Mouse (Mus musculus): Measurements from ENCODE around the gene Gm9837. TPM values are rescaled to one million over a fixed set of nuclear protein-coding genes. Genes with fewer than 3 reads are reported as not detected.
"Not testable (repeated sequence)": the region's sequence is repeated elsewhere in the genome, so short reads cannot be mapped to it uniquely, and the experiment has no call there.

Gene Gm9837
- total and polyA plus RNA-seq, 2 experiments: not detected

DNA sequence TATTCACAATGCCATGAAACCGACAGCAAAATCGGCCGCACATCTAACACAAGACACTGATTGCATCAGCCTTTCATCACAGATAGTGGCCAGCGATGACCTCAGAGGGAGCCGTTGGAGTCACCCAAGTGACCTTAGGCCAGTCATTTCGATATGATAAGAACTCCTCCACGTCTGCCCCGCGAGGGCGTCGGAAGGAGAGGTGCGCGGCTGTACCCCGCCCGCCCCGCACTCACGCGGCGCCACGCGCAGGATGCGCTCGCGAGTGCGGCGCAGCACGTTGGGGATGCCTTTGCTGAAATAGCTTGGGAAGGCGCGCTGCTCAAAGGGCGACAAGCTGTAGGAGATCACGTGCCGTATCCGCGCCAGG, 40.0 kb downstream of the Gm9837 start:
- WGBS: under 1% methylated on average over 34 of the region's 34 CpGs
- no peak for TF ChIP-seq CTCF (IDR thresholded peaks at IDR 0.05; ENCODE audit: low read depth, low read length)
- TF ChIP-seq POLR2A (IDR thresholded peaks at IDR 0.05; ENCODE audit: extremely low read depth, insufficient read depth, low read length): no peak
- peak; percentile 93 for DNase-seq (ENCODE audit: extremely low read depth, low read depth, low spot score)

DNA sequence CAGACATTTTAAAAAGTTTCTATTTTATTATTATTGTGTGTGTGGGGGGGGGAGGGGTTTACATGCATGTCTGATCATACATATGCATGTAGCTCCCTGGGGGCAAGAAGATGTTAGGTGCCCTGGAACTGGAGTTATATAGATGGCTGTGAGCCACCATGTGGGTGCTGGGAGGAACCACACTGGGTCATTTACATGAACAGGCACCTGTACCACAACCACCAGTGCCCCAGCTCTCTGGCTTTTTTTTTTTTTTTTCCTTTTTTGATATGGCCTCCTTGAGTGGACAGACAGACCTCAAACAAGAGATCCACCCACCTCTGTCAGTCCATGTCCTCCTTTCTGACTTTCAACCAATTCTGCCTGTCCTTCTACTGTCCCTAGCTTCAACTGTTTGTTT, 41.1 kb downstream of the Gm9837 start:
- Histone ChIP-seq H3K4me1 (ENCODE audit: control insufficient read depth, insufficient read depth, low read length) (peaks cover 28% of the 10 kb centered on the region), H3K79me2 (ENCODE audit: control insufficient read depth, insufficient read depth, low read length) (peaks cover 4% of the 10 kb centered on the region; the same call in 1 of the 2 replicates), H3K27me3 (ENCODE audit: control insufficient read depth, insufficient read depth, low read length) (no peaks in the 10 kb centered on the region), H3K4me3 (ENCODE audit: insufficient read depth, low read depth, low read length) (no peak overlapping the region), H3K9ac (ENCODE audit: low read depth, low read length) (peak overlapping the region; percentile 41; the same call in 1 of the 2 replicates), H3K36me3 (ENCODE audit: control insufficient read depth, insufficient read depth, low read length) (peaks cover 6% of the 10 kb centered on the region; the same call in 1 of the 2 replicates), H3K27ac (replicated peaks; ENCODE audit: insufficient read depth, low read depth, low read length) (peak overlapping the region; percentile 99)
- no peak for DNase-seq (ENCODE audit: extremely low read depth, low read depth, low spot score)
- TF ChIP-seq CTCF (IDR thresholded peaks at IDR 0.05; ENCODE audit: low read depth, low read length) (no peak), POLR2A (IDR thresholded peaks at IDR 0.05; ENCODE audit: extremely low read depth, insufficient read depth, low read length) (no peak)

More for the DNA sequence above, 40.0 kb downstream of the Gm9837 start:
- Histone ChIP-seq H3K79me2 (ENCODE audit: control insufficient read depth, insufficient read depth, low read length) (peaks cover 4% of the 10 kb centered on the region; the same call in 1 of the 2 replicates), H3K27ac (replicated peaks; ENCODE audit: insufficient read depth, low read depth, low read length) (peak overlapping the region; percentile 99), H3K27me3 (ENCODE audit: control insufficient read depth, insufficient read depth, low read length) (no peaks in the 10 kb centered on the region), H3K36me3 (ENCODE audit: control insufficient read depth, insufficient read depth, low read length) (peaks cover 6% of the 10 kb centered on the region; the same call in 1 of the 2 replicates), H3K9ac (ENCODE audit: low read depth, low read length) (peak overlapping the region; percentile 97), H3K4me1 (ENCODE audit: control insufficient read depth, insufficient read depth, low read length) (peaks cover 20% of the 10 kb centered on the region), H3K4me3 (ENCODE audit: insufficient read depth, low read depth, low read length) (peak overlapping the region; percentile 90)

GRCm38 (mm10) chr11:53428716-53429057, 41.6 kb downstream of the Gm9837 start:
- TF ChIP-seq CTCF (IDR thresholded peaks at IDR 0.05; ENCODE audit: low read depth, low read length) (no peak), POLR2A (IDR thresholded peaks at IDR 0.05; ENCODE audit: extremely low read depth, insufficient read depth, low read length) (no peak)
- no peak overlapping the region for H3K27ac ChIP-seq (replicated peaks; ENCODE audit: insufficient read depth, low read depth, low read length)
- H3K79me2 ChIP-seq (ENCODE audit: control insufficient read depth, insufficient read depth, low read length): peaks cover 4% of the 10 kb centered on the region; the same call in 1 of the 2 replicates
- H3K9ac ChIP-seq (ENCODE audit: low read depth, low read length): no peak overlapping the region
- WGBS: 91% methylated on average over 5 of the region's 5 CpGs
- H3K4me3 ChIP-seq (ENCODE audit: insufficient read depth, low read depth, low read length): no peak overlapping the region
- no peaks in the 10 kb centered on the region for H3K27me3 ChIP-seq (ENCODE audit: control insufficient read depth, insufficient read depth, low read length)
- peaks cover 31% of the 10 kb centered on the region for H3K4me1 ChIP-seq (ENCODE audit: control insufficient read depth, insufficient read depth, low read length)
- no peak for DNase-seq (ENCODE audit: extremely low read depth, low read depth, low spot score)
- peaks cover 6% of the 10 kb centered on the region; the same call in 1 of the 2 replicates for H3K36me3 ChIP-seq (ENCODE audit: control insufficient read depth, insufficient read depth, low read length)

DNA sequence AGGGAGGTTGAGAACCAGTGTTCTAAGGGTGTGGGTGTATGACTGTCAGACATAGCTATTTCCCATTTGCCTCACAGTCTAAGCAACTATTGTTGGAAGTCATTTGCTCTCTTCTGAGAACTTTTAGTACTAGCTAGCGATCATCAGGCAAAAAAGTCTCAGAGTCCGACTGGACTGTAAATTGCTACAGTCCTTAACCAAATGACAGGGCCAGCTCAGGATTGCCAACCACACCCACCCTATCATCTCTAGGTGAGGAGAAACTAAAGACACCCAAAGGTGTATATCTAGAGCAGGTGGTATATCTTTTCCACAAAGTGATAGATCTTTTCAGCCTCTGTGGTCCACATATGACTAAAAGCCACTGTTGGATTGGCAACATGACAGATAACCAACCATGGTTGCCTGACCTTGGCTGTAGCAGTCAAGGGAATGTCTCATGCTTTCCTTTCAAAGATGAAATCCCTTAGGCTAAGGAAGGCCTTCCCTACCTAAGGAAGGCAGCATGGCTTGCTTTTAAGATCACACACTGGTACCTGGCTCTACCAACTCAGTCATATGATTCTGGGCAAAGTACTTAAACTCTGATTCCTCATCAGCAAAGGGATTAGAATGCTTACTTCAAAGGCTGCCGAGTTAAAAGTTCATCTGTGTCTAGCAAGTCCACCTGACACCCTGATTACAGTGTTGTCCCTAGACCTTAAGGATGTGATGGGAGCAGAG, 42.1 kb downstream of the Gm9837 start:
- Histone ChIP-seq H3K79me2 (ENCODE audit: control insufficient read depth, insufficient read depth, low read length) (peaks cover 4% of the 10 kb centered on the region; the same call in 1 of the 2 replicates), H3K36me3 (ENCODE audit: control insufficient read depth, insufficient read depth, low read length) (peaks cover 6% of the 10 kb centered on the region; the same call in 1 of the 2 replicates), H3K4me3 (ENCODE audit: insufficient read depth, low read depth, low read length) (no peak overlapping the region), H3K9ac (ENCODE audit: low read depth, low read length) (no peak overlapping the region), H3K27me3 (ENCODE audit: control insufficient read depth, insufficient read depth, low read length) (no peaks in the 10 kb centered on the region), H3K27ac (replicated peaks; ENCODE audit: insufficient read depth, low read depth, low read length) (no peak overlapping the region), H3K4me1 (ENCODE audit: control insufficient read depth, insufficient read depth, low read length) (peaks cover 31% of the 10 kb centered on the region)
- TF ChIP-seq POLR2A (IDR thresholded peaks at IDR 0.05; ENCODE audit: extremely low read depth, insufficient read depth, low read length): no peak
- no peak for TF ChIP-seq CTCF (IDR thresholded peaks at IDR 0.05; ENCODE audit: low read depth, low read length)
- DNase-seq (ENCODE audit: extremely low read depth, low read depth, low spot score): peak; percentile 57
- 47% methylated on average over 3 of the region's 3 CpGs for WGBS

DNA sequence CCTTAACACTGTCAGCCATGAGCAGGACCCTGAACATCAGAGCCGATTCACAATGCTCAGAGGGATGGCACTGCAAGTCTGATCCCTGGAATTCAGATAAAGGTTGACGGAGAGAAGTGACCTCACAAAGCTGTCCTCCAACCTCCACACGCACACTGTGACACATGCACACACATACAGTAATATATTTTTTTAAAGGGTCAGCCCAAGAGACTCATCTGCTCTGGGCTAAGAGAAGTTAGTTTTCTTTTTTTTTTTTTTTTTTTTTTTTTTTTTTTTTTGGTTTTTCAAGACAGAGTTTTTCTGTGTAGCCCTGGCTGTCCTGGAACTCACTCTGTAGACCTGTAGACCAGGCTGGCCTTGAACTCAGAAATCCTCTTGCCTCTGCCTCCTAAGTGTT, 43.4 kb downstream of the Gm9837 start:
- H3K36me3 ChIP-seq (ENCODE audit: control insufficient read depth, insufficient read depth, low read length); H3K27me3 ChIP-seq (ENCODE audit: control insufficient read depth, insufficient read depth, low read length); H3K79me2 ChIP-seq (ENCODE audit: control insufficient read depth, insufficient read depth, low read length); H3K9ac ChIP-seq (ENCODE audit: low read depth, low read length); DNase-seq (ENCODE audit: extremely low read depth, low read depth, low spot score); H3K4me3 ChIP-seq (ENCODE audit: insufficient read depth, low read depth, low read length): not testable (repeated sequence)
- WGBS: 51% methylated on average over 3 of the region's 3 CpGs
- H3K27ac ChIP-seq (replicated peaks; ENCODE audit: insufficient read depth, low read depth, low read length): 0 out of 2 replicates have a peak overlapping the region, but pooled peaks have one; percentile 6
- peaks cover 29% of the 10 kb centered on the region for H3K4me1 ChIP-seq (ENCODE audit: control insufficient read depth, insufficient read depth, low read length)

DNA sequence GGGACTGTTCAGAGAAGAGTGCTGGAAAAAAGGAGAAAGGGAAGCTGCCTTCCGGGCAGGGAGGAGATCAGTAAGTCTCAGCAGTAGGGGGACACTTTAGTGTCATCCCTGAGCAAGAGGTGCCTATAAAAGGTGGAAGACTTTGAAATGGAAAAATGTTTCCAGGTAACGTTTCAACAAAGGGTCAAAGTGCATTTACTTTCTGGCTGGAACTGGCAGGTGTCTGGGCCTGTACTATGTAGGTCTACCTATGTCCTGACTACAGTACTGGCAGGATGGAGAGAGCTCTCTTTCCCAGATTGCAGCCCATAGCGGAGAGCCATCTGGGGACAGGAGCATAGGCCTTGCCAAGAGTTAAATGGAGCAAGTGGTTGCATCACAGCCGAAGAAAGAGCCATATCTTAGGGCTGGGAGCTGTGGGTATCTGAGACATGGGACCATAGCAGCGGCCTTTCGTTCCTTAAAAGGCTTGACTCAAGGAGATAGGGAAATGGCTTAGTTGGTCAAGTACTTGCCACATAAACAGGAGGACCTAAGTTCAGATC, 44.5 kb downstream of the Gm9837 start:
- peak; percentile 91 for DNase-seq (ENCODE audit: extremely low read depth, low read depth, low spot score)
- Histone ChIP-seq H3K79me2 (ENCODE audit: control insufficient read depth, insufficient read depth, low read length) (peaks cover 6% of the 10 kb centered on the region; the same call in 1 of the 2 replicates), H3K9ac (ENCODE audit: low read depth, low read length) (no peak overlapping the region), H3K27me3 (ENCODE audit: control insufficient read depth, insufficient read depth, low read length) (no peaks in the 10 kb centered on the region), H3K36me3 (ENCODE audit: control insufficient read depth, insufficient read depth, low read length) (peaks cover 8% of the 10 kb centered on the region; the same call in 1 of the 2 replicates), H3K4me1 (ENCODE audit: control insufficient read depth, insufficient read depth, low read length) (peaks cover 32% of the 10 kb centered on the region), H3K4me3 (ENCODE audit: insufficient read depth, low read depth, low read length) (no peak overlapping the region), H3K27ac (replicated peaks; ENCODE audit: insufficient read depth, low read depth, low read length) (peak overlapping the region; percentile 80)
- WGBS: 27% methylated on average over 6 of the region's 6 CpGs
- no peak for TF ChIP-seq CTCF (IDR thresholded peaks at IDR 0.05; ENCODE audit: low read depth, low read length)
- no peak for TF ChIP-seq POLR2A (IDR thresholded peaks at IDR 0.05; ENCODE audit: extremely low read depth, insufficient read depth, low read length)

Measured in liver, adult 2 months (tissue).